Mouse (Mus musculus): ENCODE results near the gene Iars2.

Gene Iars2

GRCm38 (mm10) chr1:185328721-185329610, at the start of gene Iars2:
Iars2 (minus strand) TSS chr1:185329396.
- peak; percentile 87 for DNase-seq (ENCODE audit: low read depth, low spot score)

GRCm38 (mm10) chr1:185377429-185377828, 48.2 kb upstream of the Iars2 start:
- no peak for DNase-seq (ENCODE audit: low read depth, low spot score)

- no peak for DNase-seq (ENCODE audit: low read depth, low spot score)
These were observed 47.2 kb upstream of the Iars2 start for GRCm38 (mm10) chr1:185376390-185376789.

GRCm38 (mm10) chr1:185369979-185370378, 40.8 kb upstream of the Iars2 start:
- no peak for DNase-seq (ENCODE audit: low read depth, low spot score)

GRCm38 (mm10) chr1:185367383-185367782, 38.2 kb upstream of the Iars2 start:
- DNase-seq (ENCODE audit: low read depth, low spot score), result no peak

- no peak for DNase-seq (ENCODE audit: low read depth, low spot score)
These were observed 35.0 kb upstream of the Iars2 start for GRCm38 (mm10) chr1:185364183-185364540.

GRCm38 (mm10) chr1:185363526-185364182, 34.5 kb upstream of the Iars2 start:
- DNase-seq (ENCODE audit: low read depth, low spot score), result peak; percentile 80

GRCm38 (mm10) chr1:185362677-185363520, 33.7 kb upstream of the Iars2 start, which contains the start of gene Eprs:
Eprs (plus strand) TSS chr1:185363044.
- DNase-seq (ENCODE audit: low read depth, low spot score), result peak; percentile 98

GRCm38 (mm10) chr1:185358211-185358610, 29.0 kb upstream of the Iars2 start:
- DNase-seq (ENCODE audit: low read depth, low spot score), result no peak

- DNase-seq (ENCODE audit: low read depth, low spot score), result no peak
These were observed 27.1 kb upstream of the Iars2 start for GRCm38 (mm10) chr1:185356246-185356645.

- no peak for DNase-seq (ENCODE audit: low read depth, low spot score)
These were observed 25.5 kb upstream of the Iars2 start for GRCm38 (mm10) chr1:185354731-185355130.

- no peak for DNase-seq (ENCODE audit: low read depth, low spot score)
These were observed 24.2 kb upstream of the Iars2 start for GRCm38 (mm10) chr1:185353351-185353750.

GRCm38 (mm10) chr1:185352151-185352550, 23.0 kb upstream of the Iars2 start:
- no peak for DNase-seq (ENCODE audit: low read depth, low spot score)

- DNase-seq (ENCODE audit: low read depth, low spot score), result no peak
These were observed 21.4 kb upstream of the Iars2 start for GRCm38 (mm10) chr1:185350611-185351010.

- no peak for DNase-seq (ENCODE audit: low read depth, low spot score)
These were observed 20.5 kb upstream of the Iars2 start for GRCm38 (mm10) chr1:185349741-185350140.

- DNase-seq (ENCODE audit: low read depth, low spot score), result no peak
These were observed 17.0 kb upstream of the Iars2 start for GRCm38 (mm10) chr1:185346188-185346587.

- DNase-seq (ENCODE audit: low read depth, low spot score), result no peak
These were observed 14.2 kb upstream of the Iars2 start for GRCm38 (mm10) chr1:185343422-185343821.

GRCm38 (mm10) chr1:185342441-185342840, 13.2 kb upstream of the Iars2 start:
- no peak for DNase-seq (ENCODE audit: low read depth, low spot score)

GRCm38 (mm10) chr1:185336535-185336934, 7.3 kb upstream of the Iars2 start:
- no peak for DNase-seq (ENCODE audit: low read depth, low spot score)

GRCm38 (mm10) chr1:185335231-185335765, 6.1 kb upstream of the Iars2 start:
- DNase-seq (ENCODE audit: low read depth, low spot score), result no peak

GRCm38 (mm10) chr1:185334136-185334535, 4.9 kb upstream of the Iars2 start:
- DNase-seq (ENCODE audit: low read depth, low spot score), result no peak

- no peak for DNase-seq (ENCODE audit: low read depth, low spot score)
These were observed 4.5 kb upstream of the Iars2 start for GRCm38 (mm10) chr1:185333651-185334050.
